Mouse (Mus musculus) fat pad, adult 2 months (tissue): ENCODE measurements around the gene Prg4.

ENCODE experiments used
- DNase-seq: peaks from one replicate; pipeline ENCODE4 v3.0.0-alpha.2; 2011; ENCODE audit warnings: low read depth, low spot score; ENCODE audit errors: extremely low read depth

The Prg4 gene

DNA sequence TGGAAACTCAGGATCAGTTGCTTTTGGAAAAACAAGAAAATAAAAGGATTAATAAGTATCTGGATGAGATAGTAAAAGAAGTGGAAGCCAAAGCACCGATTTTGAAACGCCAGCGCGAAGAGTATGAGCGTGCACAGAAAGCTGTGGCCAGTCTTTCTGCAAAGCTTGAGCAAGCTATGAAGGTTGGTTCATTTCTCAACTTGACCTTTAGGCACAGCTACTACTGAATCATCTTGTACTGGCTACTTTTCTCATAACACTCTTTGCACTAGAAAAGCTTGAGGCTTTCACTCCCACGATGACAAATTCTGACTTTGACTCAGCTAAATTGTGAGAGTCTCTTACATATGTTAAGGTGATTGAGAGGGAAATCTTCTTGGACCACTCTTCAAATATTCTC, 56.0 kb downstream of the Prg4 start:
- no peak for DNase-seq

DNA sequence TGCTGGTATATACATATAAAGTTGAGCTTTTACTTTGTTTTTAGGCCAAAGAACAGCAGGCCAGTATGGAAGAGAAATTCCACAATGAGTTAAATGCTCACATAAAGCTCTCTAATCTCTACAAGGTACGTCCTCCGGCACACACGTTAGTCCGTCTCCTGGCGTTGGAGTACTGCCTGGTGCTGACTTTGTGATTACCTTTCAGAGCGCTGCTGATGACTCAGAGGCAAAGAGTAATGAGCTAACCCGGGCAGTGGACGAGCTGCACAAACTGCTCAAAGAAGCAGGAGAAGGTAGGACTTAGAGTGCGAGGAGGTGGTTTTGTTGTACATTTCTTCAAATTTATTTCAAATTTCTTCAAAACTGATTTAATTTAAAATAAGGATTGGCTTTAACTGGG, 58.7 kb downstream of the Prg4 start:
- DNase-seq, result no peak

DNA sequence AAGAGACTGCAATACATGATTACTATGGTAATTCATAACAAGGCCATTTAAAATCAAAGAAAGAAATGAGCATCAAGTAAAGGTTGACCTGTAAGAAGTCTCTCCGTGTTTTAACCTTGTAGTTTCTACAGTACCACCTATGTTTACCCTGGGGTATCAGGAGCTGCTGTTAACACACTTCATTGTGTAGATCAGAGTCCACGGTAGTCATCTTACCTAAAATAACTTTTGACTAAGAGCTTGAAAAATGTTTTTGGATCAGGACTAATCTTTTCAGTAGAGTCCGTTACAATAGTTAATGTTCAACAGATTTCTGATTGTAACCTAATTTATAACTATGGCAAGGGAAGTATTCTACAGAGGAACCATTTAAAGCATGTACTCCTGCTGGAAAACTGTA, 61.4 kb downstream of the Prg4 start:
- DNase-seq, result no peak

DNA sequence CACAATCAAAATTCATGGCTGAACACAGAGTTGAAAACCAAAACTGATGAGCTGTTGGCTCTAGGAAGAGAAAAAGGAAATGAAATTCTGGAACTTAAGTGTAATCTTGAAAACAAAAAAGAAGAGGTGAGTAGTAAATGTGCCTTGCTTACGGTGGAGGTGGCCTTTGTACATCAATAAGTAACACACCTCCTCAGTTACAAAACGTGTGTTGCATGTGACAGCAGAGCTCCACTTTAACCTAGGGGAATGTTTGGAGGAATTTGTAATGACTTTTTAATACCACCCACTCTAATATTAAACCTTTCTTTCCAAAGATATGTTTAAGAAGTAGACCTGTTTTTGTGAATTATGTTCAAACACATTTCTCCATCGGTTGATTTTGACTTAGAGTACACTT, 62.1 kb downstream of the Prg4 start:
- no peak for DNase-seq
